Mouse (Mus musculus) cerebellum, adult 2 months (tissue): ENCODE measurements around the gene Dnm3.

Experiments
- CTCF ChIP-seq: fragments of 200-500 bp; IDR thresholded peaks from 2 replicates; pipeline ENCODE4 v1.5.1; 2011; ENCODE audit warnings: low read depth, mild to moderate bottlenecking, control low read depth, low read length, moderate library complexity, borderline replicate concordance; ENCODE audit not compliant: insufficient read depth
- POLR2A ChIP-seq: fragments of 200-500 bp; IDR thresholded peaks from 2 replicates; pipeline ENCODE4 v1.6.1; 2011; ENCODE audit warnings: low read length, control low read depth, borderline replicate concordance; ENCODE audit not compliant: insufficient read depth

- no peak for TF ChIP-seq CTCF
- no peak for TF ChIP-seq POLR2A
These were observed 369.6 kb downstream of the Dnm3 start for GRCm38 (mm10) chr1:162108181-162108671.
